Mouse (Mus musculus) left cerebral cortex, adult 18-20 months (tissue): Measurements from ENCODE around the gene D1Pas1. TPM values are rescaled to one million over a fixed set of nuclear protein-coding genes. Genes with fewer than 3 reads are reported as not detected.

Experiments
- DNase-seq, 2 experiments: peaks; one replicate each; pipeline ENCODE4 v3.0.0; 2021 to 2022; ENCODE audit warnings: low spot score in 2 of 2, mixed read lengths in 1 of 2
- long read RNA-seq, 2 experiments: library from polyadenylated mRNA; stranded (forward); transcript quantifications; one replicate each; pipeline ENCODE4 v2.0.0; 2021
- total RNA-seq, 2 experiments: library from RNA; stranded (reverse); gene quantifications; 2 replicates each; pipeline ENCODE4 v1.2.3; 2021

Gene D1Pas1
- total RNA-seq: not detected
- long read RNA-seq, experiment 1: 0 reads
- long read RNA-seq, experiment 2: 0 reads

GRCm38 (mm10) chr1:186967201-186967812 lies at the start of gene D1Pas1:
TSS of gene D1Pas1 (plus strand) at chr1:186967416.
- DNase-seq: no peak

GRCm38 (mm10) chr1:186922489-186923370 lies 44.5 kb upstream of the D1Pas1 start:
- no peak for DNase-seq

- DNase-seq: no peak
Observed at GRCm38 (mm10) chr1:186924027-186924426, 43.2 kb upstream of the D1Pas1 start.

- DNase-seq: no peak
Observed at GRCm38 (mm10) chr1:186925411-186925810, 41.8 kb upstream of the D1Pas1 start.

GRCm38 (mm10) chr1:186926316-186926949 lies 40.8 kb upstream of the D1Pas1 start:
- DNase-seq: no peak

GRCm38 (mm10) chr1:186926950-186927316 lies 40.3 kb upstream of the D1Pas1 start:
- DNase-seq: no peak

- no peak for DNase-seq
Observed at GRCm38 (mm10) chr1:186927494-186927893, 39.7 kb upstream of the D1Pas1 start.

- DNase-seq: no peak
Observed at GRCm38 (mm10) chr1:186930160-186930887, 36.9 kb upstream of the D1Pas1 start.

GRCm38 (mm10) chr1:186930888-186931233 lies 36.4 kb upstream of the D1Pas1 start:
- no peak for DNase-seq

- DNase-seq: no peak
Observed at GRCm38 (mm10) chr1:186934205-186934604, 33.0 kb upstream of the D1Pas1 start.

GRCm38 (mm10) chr1:186952381-186952780 lies 14.8 kb upstream of the D1Pas1 start:
- no peak for DNase-seq

GRCm38 (mm10) chr1:186954591-186954990 lies 12.6 kb upstream of the D1Pas1 start:
- no peak for DNase-seq

GRCm38 (mm10) chr1:186959380-186959779 lies 7.8 kb upstream of the D1Pas1 start:
- DNase-seq: no peak

- no peak for DNase-seq
Observed at GRCm38 (mm10) chr1:186964143-186964875, 2.9 kb upstream of the D1Pas1 start.

GRCm38 (mm10) chr1:186967926-186968325 lies 710 bp downstream of the D1Pas1 start:
- no peak for DNase-seq

- DNase-seq: no peak
Observed at GRCm38 (mm10) chr1:186976937-186977540, 9.8 kb downstream of the D1Pas1 start.

GRCm38 (mm10) chr1:186977801-186978200 lies 10.6 kb downstream of the D1Pas1 start:
- no peak for DNase-seq

GRCm38 (mm10) chr1:186979465-186979864 lies 12.2 kb downstream of the D1Pas1 start:
- no peak for DNase-seq

GRCm38 (mm10) chr1:186980503-186980902 lies 13.3 kb downstream of the D1Pas1 start:
- no peak for DNase-seq

- no peak for DNase-seq
Observed at GRCm38 (mm10) chr1:186985131-186985530, 17.9 kb downstream of the D1Pas1 start.
